Mouse (Mus musculus) hindbrain, embryonic 15.5 days (tissue): Measurements from ENCODE around the gene Gm815. TPM values are rescaled to one million over a fixed set of nuclear protein-coding genes. Genes with fewer than 3 reads are reported as not detected.

ENCODE experiments used
- ATAC-seq: fragments of 200-750 bp; cut with Nextera tagmentation; 2 replicates; pipeline ENCODE4 v1.8.0; 2017; ENCODE audit warnings: low read depth, moderate number of reproducible peaks, moderate TSS enrichment; ENCODE audit not compliant: low FRiP score
- H3K27ac ChIP-seq: fragments of 300-500 bp; sonication (generic); replicated peaks from 2 replicates; pipeline ENCODE4 v1.5.1; 2015; ENCODE audit warnings: mild to moderate bottlenecking, inconsistent platforms
- H3K27me3 ChIP-seq: fragments of 300-500 bp; sonication (generic); 2 replicates; pipeline ENCODE4 v1.6.1; 2015; ENCODE audit warnings: control low read depth, inconsistent platforms
- H3K36me3 ChIP-seq: fragments of 300-500 bp; sonication (generic); 2 replicates; pipeline ENCODE4 v1.6.1; 2015; ENCODE audit warnings: control low read depth, inconsistent platforms
- H3K4me1 ChIP-seq: fragments of 300-500 bp; sonication (generic); replicated peaks from 2 replicates; pipeline ENCODE4 v1.6.1; 2015; ENCODE audit warnings: control low read depth, inconsistent platforms
- H3K4me2 ChIP-seq: fragments of 300-500 bp; sonication (generic); 2 replicates; pipeline ENCODE4 v1.6.1; 2015; ENCODE audit warnings: moderate library complexity, mild to moderate bottlenecking, inconsistent platforms
- H3K4me3 ChIP-seq: fragments of 300-500 bp; sonication (generic); 2 replicates; pipeline ENCODE4 v1.5.1; 2015; ENCODE audit warnings: mild to moderate bottlenecking, inconsistent platforms
- H3K9ac ChIP-seq: fragments of 300-500 bp; sonication (generic); 2 replicates; pipeline ENCODE4 v1.6.1; 2015; ENCODE audit warnings: inconsistent platforms
- H3K9me3 ChIP-seq: fragments of 300-500 bp; sonication (generic); 2 replicates; pipeline ENCODE4 v1.6.1; 2016; ENCODE audit warnings: control low read depth, inconsistent platforms
- WGBS: fragments of 180-500 bp; shearing (Covaris S2); methylation state at CpG from one replicate; pipeline ENCODE4 v1.1.7; 2015; 5-methylcytosine and 5-hydroxymethylcytosine counted together
- polyA plus RNA-seq: library from polyadenylated mRNA; unstranded; fragments of >200 nt; fragmentation: Nextera tagmentation; extraction: Ambion mirVana; gene quantifications from 2 replicates; pipeline ENCODE4 v1.2.1, GENCODE M21; 2015

Gene Gm815
- polyA plus RNA-seq = not detected in 2 replicates

- H3K4me1 ChIP-seq = 0 out of 2 replicates have a peak, but pooled peaks cover 6% of the 10 kb centered on the region
- H3K9ac ChIP-seq = no peak within 1 kb of the TSS
- H3K4me3 ChIP-seq = no peak within 1 kb of the TSS
- no peak within 1 kb of the TSS for H3K27ac ChIP-seq
- H3K4me2 ChIP-seq = no peak within 1 kb of the TSS
- H3K9me3 ChIP-seq = no peaks in the 10 kb centered on the region
- WGBS = 89% methylated on average over 6 of the region's 6 CpGs
- no peaks in the 10 kb centered on the region for H3K36me3 ChIP-seq
- no peak for ATAC-seq
- H3K27me3 ChIP-seq = no peaks in the 10 kb centered on the region
Observed at GRCm38 (mm10) chr19:26885616-26886015, at the start of gene Gm815. Gm815 (plus strand) TSS chr19:26885881.

- ATAC-seq = no peak
- 78% methylated on average over 1 of the region's 1 CpGs for WGBS
Observed at GRCm38 (mm10) chr19:26837626-26838025, 48.1 kb upstream of the Gm815 start.

GRCm38 (mm10) chr19:26843896-26844295, 41.8 kb upstream of the Gm815 start:
- 75% methylated on average over 6 of the region's 6 CpGs for WGBS
- Histone ChIP-seq H3K27me3 (no peaks in the 10 kb centered on the region), H3K27ac (peak overlapping the region; percentile 98), H3K4me2 (no peak overlapping the region), H3K9me3 (no peaks in the 10 kb centered on the region), H3K36me3 (no peaks in the 10 kb centered on the region), H3K4me1 (peaks cover 20% of the 10 kb centered on the region), H3K4me3 (no peak overlapping the region), H3K9ac (no peak overlapping the region)
- ATAC-seq = no peak

More at GRCm38 (mm10) chr19:26837626-26838025, 48.1 kb upstream of the Gm815 start:
- Histone ChIP-seq H3K9me3 (no peaks in the 10 kb centered on the region), H3K4me3 (no peak overlapping the region), H3K4me1 (no peaks in the 10 kb centered on the region), H3K27ac (no peak overlapping the region), H3K4me2 (no peak overlapping the region), H3K9ac (no peak overlapping the region), H3K36me3 (no peaks in the 10 kb centered on the region), H3K27me3 (no peaks in the 10 kb centered on the region)

- WGBS = 3% methylated on average over 8 of the region's 8 CpGs
- H3K4me3 ChIP-seq = 0 out of 2 replicates have a peak overlapping the region, but pooled peaks have one; percentile 52
- H3K9ac ChIP-seq = peak overlapping the region; percentile 68; the same call in 1 of the 2 replicates
Observed at GRCm38 (mm10) chr19:26844813-26845212, 40.9 kb upstream of the Gm815 start.

GRCm38 (mm10) chr19:26845276-26846016, 40.2 kb upstream of the Gm815 start:
- WGBS = under 1% methylated on average over 16 of the region's 16 CpGs
- H3K4me3 ChIP-seq = peak overlapping the region; percentile 52
- H3K27ac ChIP-seq = peak overlapping the region; percentile 98
- H3K9me3 ChIP-seq = no peaks in the 10 kb centered on the region
- ATAC-seq = peak; percentile 94
- H3K27me3 ChIP-seq = no peaks in the 10 kb centered on the region
- H3K4me1 ChIP-seq = peaks cover 20% of the 10 kb centered on the region
- no peaks in the 10 kb centered on the region for H3K36me3 ChIP-seq
- peak overlapping the region; percentile 70 for H3K4me2 ChIP-seq
- peak overlapping the region; percentile 68 for H3K9ac ChIP-seq

More at GRCm38 (mm10) chr19:26844813-26845212, 40.9 kb upstream of the Gm815 start:
- Histone ChIP-seq H3K4me2 (peak overlapping the region; percentile 70), H3K27ac (peak overlapping the region; percentile 98), H3K4me1 (peaks cover 20% of the 10 kb centered on the region), H3K9me3 (no peaks in the 10 kb centered on the region), H3K36me3 (no peaks in the 10 kb centered on the region), H3K27me3 (no peaks in the 10 kb centered on the region)
- peak; percentile 83 for ATAC-seq

- Histone ChIP-seq H3K27ac (peak overlapping the region; percentile 98), H3K9me3 (no peaks in the 10 kb centered on the region), H3K4me1 (peaks cover 20% of the 10 kb centered on the region), H3K4me3 (peak overlapping the region; percentile 52), H3K9ac (peak overlapping the region; percentile 68), H3K4me2 (peak overlapping the region; percentile 70), H3K36me3 (no peaks in the 10 kb centered on the region), H3K27me3 (no peaks in the 10 kb centered on the region)
- ATAC-seq = peak; percentile 20
- 0% methylated on average over 1 of the region's 1 CpGs for WGBS
Observed at GRCm38 (mm10) chr19:26846017-26846285, 39.7 kb upstream of the Gm815 start.

- Histone ChIP-seq H3K4me1 (peaks cover 7% of the 10 kb centered on the region), H3K27ac (no peak overlapping the region), H3K4me2 (no peak overlapping the region), H3K27me3 (no peaks in the 10 kb centered on the region), H3K9me3 (no peaks in the 10 kb centered on the region), H3K36me3 (no peaks in the 10 kb centered on the region), H3K9ac (no peak overlapping the region), H3K4me3 (no peak overlapping the region)
- WGBS = 70% methylated on average over 10 of the region's 10 CpGs
- no peak for ATAC-seq
Observed at GRCm38 (mm10) chr19:26851017-26851782, 34.5 kb upstream of the Gm815 start.

- Histone ChIP-seq H3K4me2 (no peak overlapping the region), H3K9ac (no peak overlapping the region), H3K4me1 (no peaks in the 10 kb centered on the region), H3K36me3 (no peaks in the 10 kb centered on the region), H3K4me3 (no peak overlapping the region), H3K9me3 (no peaks in the 10 kb centered on the region), H3K27ac (no peak overlapping the region), H3K27me3 (no peaks in the 10 kb centered on the region)
- 57% methylated on average over 10 of the region's 10 CpGs for WGBS
- ATAC-seq = no peak
Observed at GRCm38 (mm10) chr19:26852325-26852900, 33.3 kb upstream of the Gm815 start.

- Histone ChIP-seq H3K36me3 (no peaks in the 10 kb centered on the region), H3K9me3 (no peaks in the 10 kb centered on the region), H3K4me2 (no peak overlapping the region), H3K4me3 (no peak overlapping the region), H3K27me3 (no peaks in the 10 kb centered on the region), H3K4me1 (peaks cover 3% of the 10 kb centered on the region), H3K27ac (no peak overlapping the region), H3K9ac (no peak overlapping the region)
- no peak for ATAC-seq
- WGBS = 86% methylated on average over 8 of the region's 8 CpGs
Observed at GRCm38 (mm10) chr19:26853701-26854282, 31.9 kb upstream of the Gm815 start.

- no peak for ATAC-seq
- 98% methylated on average over 4 of the region's 4 CpGs for WGBS
- H3K4me3 ChIP-seq = no peak overlapping the region
Observed at GRCm38 (mm10) chr19:26854661-26855060, 31.0 kb upstream of the Gm815 start.

GRCm38 (mm10) chr19:26855152-26855551, 30.5 kb upstream of the Gm815 start:
- no peaks in the 10 kb centered on the region for H3K9me3 ChIP-seq
- no peak overlapping the region for H3K9ac ChIP-seq
- H3K27ac ChIP-seq = no peak overlapping the region
- no peak overlapping the region for H3K4me3 ChIP-seq
- H3K36me3 ChIP-seq = no peaks in the 10 kb centered on the region
- H3K27me3 ChIP-seq = no peaks in the 10 kb centered on the region
- peaks cover 12% of the 10 kb centered on the region for H3K4me1 ChIP-seq
- no peak overlapping the region for H3K4me2 ChIP-seq
- 89% methylated on average over 7 of the region's 7 CpGs for WGBS
- ATAC-seq = no peak

More at GRCm38 (mm10) chr19:26854661-26855060, 31.0 kb upstream of the Gm815 start:
- Histone ChIP-seq H3K36me3 (no peaks in the 10 kb centered on the region), H3K9ac (no peak overlapping the region), H3K4me2 (no peak overlapping the region), H3K27ac (no peak overlapping the region), H3K9me3 (no peaks in the 10 kb centered on the region), H3K4me1 (peaks cover 11% of the 10 kb centered on the region), H3K27me3 (no peaks in the 10 kb centered on the region)
